Mouse (Mus musculus): ENCODE results near the gene Ptprm.

DNA sequence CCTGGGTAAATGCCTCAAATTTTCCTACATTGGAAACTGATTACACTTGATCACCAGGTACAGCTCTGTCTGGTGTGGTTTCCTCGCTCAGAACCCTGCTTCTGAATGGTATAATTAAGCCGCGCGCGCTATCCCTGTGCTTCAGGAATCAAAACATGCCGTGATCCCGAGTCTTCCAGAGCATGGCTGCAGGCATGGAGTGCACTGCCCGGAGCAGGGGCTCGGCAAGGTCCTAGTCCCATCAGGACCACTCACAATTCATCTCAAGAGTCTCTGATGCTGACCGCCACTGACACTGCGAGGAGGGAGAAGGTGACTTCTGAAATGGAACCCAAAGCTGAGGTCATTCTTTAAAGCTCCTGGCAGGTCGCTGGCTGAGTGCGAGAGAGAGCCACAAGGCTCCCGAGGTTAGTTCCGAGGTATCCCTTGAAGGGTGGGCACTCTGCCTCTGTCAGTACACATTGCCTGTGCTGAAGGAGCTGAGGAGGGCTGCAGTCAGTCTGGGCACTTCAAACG lies 682.5 kb downstream of the Ptprm start:
- TF ChIP-seq CTCF (IDR thresholded peaks at IDR 0.05) (no peak), EP300 (IDR thresholded peaks at IDR 0.05) (no peak)
